Mouse (Mus musculus) central nervous system, embryonic 18 days (tissue): Measurements from ENCODE around the gene Lce3d. TPM values are rescaled to one million over a fixed set of nuclear protein-coding genes. Genes with fewer than 3 reads are reported as not detected.

Experiments
- polyA plus RNA-seq: library from polyadenylated mRNA; depleted of rRNA; stranded (reverse); fragments of >200 nt; gene quantifications from 2 replicates; pipeline ENCODE4 v1.2.3, GENCODE M21; 2012; rRNA removed

Lce3d gene
- polyA plus RNA-seq: not detected in 2 replicates

DNA sequence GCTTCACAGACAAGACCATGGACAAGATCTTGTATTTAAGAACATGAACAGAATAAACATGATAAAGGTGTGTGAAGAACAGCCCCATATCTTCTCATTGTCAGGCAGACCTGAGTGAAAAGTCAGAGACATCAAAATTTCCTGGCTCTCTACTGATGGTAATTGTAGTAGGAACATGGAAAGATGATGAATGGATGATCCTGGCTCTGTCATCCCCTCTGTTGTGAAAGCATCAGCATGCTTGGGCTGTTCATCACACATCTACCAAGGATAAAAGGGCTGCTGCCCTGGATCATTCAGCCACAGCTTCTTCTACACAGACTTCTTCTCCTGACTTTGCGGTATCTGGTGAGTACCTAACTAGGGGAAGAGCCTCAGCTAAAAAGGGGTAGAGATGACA, at the start of gene Lce3d:
Gene Lce3d, plus strand, starts transcription at position 301 of the 400 bp plus-strand sequence.

GRCm38 (mm10) chr3:92926130-92926529, 31.1 kb upstream of the Lce3d start, which contains the start of gene Lce3a:
Lce3a (minus strand) TSS chr3:92926230.

DNA sequence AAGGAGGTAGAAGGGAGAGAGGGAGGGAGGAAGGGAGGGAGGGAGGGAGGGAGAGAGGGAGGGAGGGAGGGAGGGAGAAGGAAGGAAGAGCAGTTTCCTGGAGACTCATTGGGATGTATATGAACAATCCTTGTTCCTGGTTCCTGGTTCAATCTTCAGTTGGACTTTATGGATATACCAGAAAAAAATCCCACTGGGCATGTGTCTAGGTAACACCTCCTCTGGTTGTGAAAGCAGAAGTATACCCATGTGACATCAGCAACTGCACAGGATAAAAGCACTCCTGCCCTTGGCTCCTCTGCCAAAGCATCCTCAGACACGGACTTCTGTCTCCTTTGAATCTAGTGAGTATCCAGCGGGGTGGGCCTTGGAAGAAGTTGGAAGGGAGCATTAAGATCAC, 24.5 kb upstream of the Lce3d start, which contains the start of gene Lce3b:
Gene Lce3b, plus strand, starts transcription at position 301 of the 400 bp plus-strand sequence.

DNA sequence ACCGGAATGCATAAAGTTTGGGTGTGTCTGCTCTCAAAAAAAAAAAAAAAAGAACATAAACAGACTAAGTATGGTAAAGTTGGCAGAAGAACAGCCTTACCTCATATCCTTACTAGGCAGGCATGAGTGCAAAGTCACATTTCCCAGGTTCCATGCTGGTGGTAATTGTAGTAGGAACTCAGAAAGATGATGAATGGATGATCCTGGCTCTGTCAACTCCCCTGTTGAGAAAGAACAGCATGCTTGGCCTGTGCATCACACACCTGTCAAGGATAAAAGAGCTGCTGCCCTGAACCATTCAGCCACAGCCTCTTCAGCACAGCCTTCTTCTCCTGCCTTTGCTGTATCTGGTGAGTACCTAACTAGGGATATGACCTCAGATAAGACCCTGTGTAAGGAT, 13.0 kb upstream of the Lce3d start, which contains the start of gene Lce3c:
Gene Lce3c, plus strand, starts transcription at position 301 of the 400 bp plus-strand sequence.

GRCm38 (mm10) chr3:92966761-92967160, 9.6 kb downstream of the Lce3d start, which contains the start of gene Lce3e:
Lce3e (plus strand) TSS chr3:92967061.

DNA sequence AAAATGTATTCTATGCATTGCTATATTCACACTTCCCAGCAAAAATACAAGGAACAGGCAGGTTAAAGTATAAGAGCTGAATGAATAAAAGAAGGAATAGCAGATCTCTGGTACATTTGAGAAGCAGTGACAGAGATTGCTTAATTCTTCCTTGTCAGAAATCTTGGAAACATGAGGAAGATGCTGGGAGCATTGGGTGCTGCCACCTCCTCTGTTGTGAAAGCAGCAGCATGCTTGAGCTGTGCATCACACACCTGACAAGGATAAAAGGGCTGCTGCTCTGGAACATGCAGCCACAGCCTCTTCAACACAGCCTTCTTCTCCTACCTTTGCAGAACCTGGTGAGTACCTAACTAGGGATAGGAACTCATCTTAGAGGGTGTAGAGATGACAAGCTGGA, 34.7 kb downstream of the Lce3d start, which contains the start of gene Lce3f:
Gene Lce3f, plus strand, starts transcription at position 301 of the 400 bp plus-strand sequence.

Other genes with a start within 250 kb of the Lce3d start
- gene Lce1e, start 248.3 kb upstream of the Lce3d start, polyA plus RNA-seq: not detected in 2 replicates
- gene Lce1f, start 237.0 kb upstream of the Lce3d start, polyA plus RNA-seq: not detected in 2 replicates
- gene Gm38119, start 218.3 kb upstream of the Lce3d start, polyA plus RNA-seq: not detected in 2 replicates
- not detected in 2 replicates for gene Lce1g, start 205.1 kb upstream of the Lce3d start, polyA plus RNA-seq
- gene Lce1h, start 192.3 kb upstream of the Lce3d start, polyA plus RNA-seq: not detected in 2 replicates
- gene Lce1i, start 178.5 kb upstream of the Lce3d start, polyA plus RNA-seq: not detected in 2 replicates
- gene Lce1j, start 166.9 kb upstream of the Lce3d start, polyA plus RNA-seq: not detected in 2 replicates
- gene Lce1k, start 149.5 kb upstream of the Lce3d start, polyA plus RNA-seq: not detected in 2 replicates
- not detected in 2 replicates for gene Kprp, start 130.1 kb upstream of the Lce3d start, polyA plus RNA-seq
- not detected in 2 replicates for gene Lce1l, start 106.1 kb upstream of the Lce3d start, polyA plus RNA-seq
- not detected in 2 replicates for gene 2310050C09Rik, start 87.2 kb upstream of the Lce3d start, polyA plus RNA-seq
- gene Lce3a, start 31.2 kb upstream of the Lce3d start, polyA plus RNA-seq: not detected in 2 replicates
- not detected in 2 replicates for gene Lce3b, start 24.4 kb upstream of the Lce3d start, polyA plus RNA-seq
- not detected in 2 replicates for gene Lce3c, start 12.9 kb upstream of the Lce3d start, polyA plus RNA-seq
- not detected in 2 replicates for gene Lce3e, start 9.7 kb downstream of the Lce3d start, polyA plus RNA-seq
- not detected in 2 replicates for gene Lce3f, start 34.8 kb downstream of the Lce3d start, polyA plus RNA-seq
- gene Crct1, start 58.3 kb downstream of the Lce3d start, polyA plus RNA-seq: 1.2 and 2.7 TPM in 2 replicates
- not detected in 2 replicates for gene Lce1m, start 61.7 kb downstream of the Lce3d start, polyA plus RNA-seq
- not detected in 2 replicates for gene Gm4858, start 111.4 kb downstream of the Lce3d start, polyA plus RNA-seq
- gene Crnn, start 187.4 kb downstream of the Lce3d start, polyA plus RNA-seq: not detected in 2 replicates
- gene Flg2, start 239.9 kb downstream of the Lce3d start, polyA plus RNA-seq: not detected in 2 replicates